Mouse (Mus musculus) NIH3T3 (cell line): ENCODE measurements at regions not wholly inside any gene's neighbourhood (a gene's known extent, or its start where the extent isn't known, plus 50 kb on each side); places are given as distances from the start of the nearest gene placed in this dataset.
A peak's percentile ranks its signal among the peaks of the same experiment; 100 is the strongest.

Experiments used
- DNase-seq: peaks from one replicate; pipeline ENCODE4 v3.0.0-alpha.2; 2012; ENCODE audit warnings: low read depth

DNA sequence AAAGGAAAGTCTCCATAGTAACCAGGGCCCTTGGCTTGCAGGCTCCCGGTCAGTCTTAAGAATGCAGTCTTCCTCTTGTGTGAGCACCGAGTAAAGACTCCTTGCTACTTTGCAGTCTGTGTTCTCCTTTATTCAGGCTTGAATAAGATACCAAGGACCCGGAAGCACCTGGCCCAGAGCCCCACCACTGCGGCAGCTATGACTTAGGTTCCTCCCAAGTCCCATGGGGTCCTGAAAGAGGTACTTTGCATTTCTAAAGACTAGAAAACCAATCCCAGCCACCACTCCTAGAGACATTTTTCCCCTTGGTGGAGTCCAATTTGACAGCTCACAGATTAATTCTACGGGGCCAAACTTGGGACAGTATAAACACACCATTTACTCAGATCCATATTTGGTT is 51.7 kb upstream of the Tspan11 start:
- no peak for DNase-seq

DNA sequence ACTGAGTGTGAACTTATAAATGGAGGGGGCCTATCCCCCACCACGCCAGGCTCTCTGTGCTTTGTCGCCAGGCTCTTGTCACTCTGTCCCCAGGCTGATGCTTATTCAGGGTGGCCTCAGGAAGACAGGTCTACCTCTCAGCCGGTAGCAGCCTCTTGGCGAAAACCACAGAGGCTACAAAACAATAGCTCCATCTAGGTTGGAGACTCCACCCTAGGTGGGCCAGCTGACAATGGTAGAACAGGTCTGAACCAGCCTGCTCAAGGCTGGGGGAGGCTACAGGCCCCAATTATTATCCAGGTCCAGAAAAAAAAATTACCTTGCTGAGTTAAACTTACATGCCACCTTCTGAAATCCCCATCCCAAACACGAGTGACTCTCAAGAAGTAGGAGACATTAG is 59.0 kb upstream of the Tspan11 start:
- no peak for DNase-seq

DNA sequence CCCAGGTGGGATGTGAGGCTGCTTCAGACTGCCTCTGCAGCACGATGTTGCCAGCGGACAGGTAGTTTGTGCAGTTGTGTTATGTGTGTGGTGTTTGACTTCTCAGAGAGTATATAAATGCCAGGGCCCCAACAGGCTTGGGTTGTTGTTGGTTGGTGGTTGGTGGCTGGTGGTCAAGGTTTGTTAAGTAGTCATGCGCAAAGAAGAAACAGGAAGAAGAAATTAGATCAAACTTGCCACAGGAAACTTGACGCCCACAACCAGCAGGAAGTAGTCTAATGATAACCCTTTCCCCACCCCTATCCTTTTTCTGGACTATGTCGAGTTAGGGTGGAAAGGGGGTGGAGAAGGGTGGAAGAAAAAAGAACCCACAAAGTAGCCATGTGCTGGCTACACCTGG is 56.2 kb upstream of the Prmt8 start:
- no peak for DNase-seq

DNA sequence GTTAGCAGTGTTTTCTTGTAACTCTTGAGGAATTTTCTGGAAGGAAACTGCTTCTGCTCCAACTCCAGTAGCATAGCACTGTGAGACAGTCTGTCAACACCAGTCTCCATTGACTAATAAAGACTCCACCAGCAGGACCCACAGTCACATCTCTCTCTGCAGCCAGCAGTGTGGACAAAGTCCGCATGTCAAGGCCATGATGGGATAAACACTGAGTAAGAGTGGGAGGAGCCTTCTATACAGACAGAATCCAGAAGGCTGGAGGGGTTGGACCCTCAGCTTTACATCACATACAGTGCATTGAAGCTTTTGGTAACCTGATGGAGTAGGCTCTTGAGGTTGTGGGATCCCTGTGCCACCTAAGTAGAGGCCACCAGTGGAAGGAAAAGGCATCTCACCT is 54.4 kb upstream of the Prmt8 start:
- peak; percentile 40 for DNase-seq

DNA sequence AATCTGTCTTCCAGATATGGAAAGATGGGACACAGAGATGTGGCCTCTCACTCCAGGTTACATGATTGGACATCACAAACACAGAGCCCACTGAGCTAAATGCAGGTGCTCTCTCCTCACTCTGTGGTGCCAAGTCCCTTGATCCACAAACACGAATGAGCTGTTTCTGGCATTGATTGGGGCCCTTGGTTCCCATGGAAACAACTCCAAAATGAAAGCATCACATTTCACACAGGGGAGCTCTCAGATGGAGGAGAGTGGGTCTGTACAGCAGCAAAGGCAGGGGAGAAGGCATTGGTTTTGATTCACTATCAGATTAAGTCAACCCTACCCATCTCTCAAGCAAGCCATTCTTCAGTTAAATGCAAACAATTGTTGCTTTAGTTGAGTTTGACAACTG is 51.3 kb upstream of the Prmt8 start:
- no peak for DNase-seq
